Mouse (Mus musculus): ENCODE results near the gene Ankrd11.

Ankrd11 gene

GRCm38 (mm10) chr8:122925939-122926722 is 115.9 kb downstream of the Ankrd11 start:
- no peak for DNase-seq (ENCODE audit: low read depth)

- peak; percentile 68 for DNase-seq (ENCODE audit: low read depth)
Observed at GRCm38 (mm10) chr8:122924091-122924490, 118.0 kb downstream of the Ankrd11 start.

- peak; percentile 72 for DNase-seq (ENCODE audit: low read depth)
Observed at GRCm38 (mm10) chr8:122923431-122924090, 118.5 kb downstream of the Ankrd11 start.

- peak; percentile 70 for DNase-seq (ENCODE audit: low read depth)
Observed at GRCm38 (mm10) chr8:122922945-122923344, 119.1 kb downstream of the Ankrd11 start.

- no peak for DNase-seq (ENCODE audit: low read depth)
Observed at GRCm38 (mm10) chr8:122920890-122921289, 121.2 kb downstream of the Ankrd11 start.

- peak; percentile 54 for DNase-seq (ENCODE audit: low read depth)
Observed at GRCm38 (mm10) chr8:122918438-122919107, 123.5 kb downstream of the Ankrd11 start.

- DNase-seq (ENCODE audit: low read depth) = peak; percentile 33
Observed at GRCm38 (mm10) chr8:122917531-122918392, 124.3 kb downstream of the Ankrd11 start.

- peak; percentile 63 for DNase-seq (ENCODE audit: low read depth)
Observed at GRCm38 (mm10) chr8:122916766-122917165, 125.3 kb downstream of the Ankrd11 start.

GRCm38 (mm10) chr8:122912871-122913270 is 129.2 kb downstream of the Ankrd11 start:
- DNase-seq (ENCODE audit: low read depth) = no peak

- DNase-seq (ENCODE audit: low read depth) = no peak
Observed at GRCm38 (mm10) chr8:122912150-122912549, 129.9 kb downstream of the Ankrd11 start.

- DNase-seq (ENCODE audit: low read depth) = peak; percentile 100
Observed at GRCm38 (mm10) chr8:122906463-122907021, 135.5 kb downstream of the Ankrd11 start.

- peak; percentile 85 for DNase-seq (ENCODE audit: low read depth)
Observed at GRCm38 (mm10) chr8:122905346-122905745, 136.7 kb downstream of the Ankrd11 start.

GRCm38 (mm10) chr8:122904496-122904895 is 137.6 kb downstream of the Ankrd11 start:
- DNase-seq (ENCODE audit: low read depth) = no peak

- DNase-seq (ENCODE audit: low read depth) = no peak
Observed at GRCm38 (mm10) chr8:122903002-122903401, 139.1 kb downstream of the Ankrd11 start.

- DNase-seq (ENCODE audit: low read depth) = no peak
Observed at GRCm38 (mm10) chr8:122902581-122902980, 139.5 kb downstream of the Ankrd11 start.

- DNase-seq (ENCODE audit: low read depth) = no peak
Observed at GRCm38 (mm10) chr8:122901892-122902515, 140.1 kb downstream of the Ankrd11 start.

GRCm38 (mm10) chr8:122901476-122901875 is 140.6 kb downstream of the Ankrd11 start:
- DNase-seq (ENCODE audit: low read depth) = no peak

GRCm38 (mm10) chr8:122899085-122899484 is 143.0 kb downstream of the Ankrd11 start:
- DNase-seq (ENCODE audit: low read depth) = no peak

- peak; percentile 74 for DNase-seq (ENCODE audit: low read depth)
Observed at GRCm38 (mm10) chr8:122898473-122898872, 143.6 kb downstream of the Ankrd11 start.

- DNase-seq (ENCODE audit: low read depth) = no peak
Observed at GRCm38 (mm10) chr8:122898018-122898417, 144.1 kb downstream of the Ankrd11 start.

- no peak for DNase-seq (ENCODE audit: low read depth)
Observed at GRCm38 (mm10) chr8:122897200-122897599, 144.9 kb downstream of the Ankrd11 start.

Data from 416B (cell line).